Comparison of ENCODE assay signal across 9 mouse cellular contexts in the genomic region with DNA sequence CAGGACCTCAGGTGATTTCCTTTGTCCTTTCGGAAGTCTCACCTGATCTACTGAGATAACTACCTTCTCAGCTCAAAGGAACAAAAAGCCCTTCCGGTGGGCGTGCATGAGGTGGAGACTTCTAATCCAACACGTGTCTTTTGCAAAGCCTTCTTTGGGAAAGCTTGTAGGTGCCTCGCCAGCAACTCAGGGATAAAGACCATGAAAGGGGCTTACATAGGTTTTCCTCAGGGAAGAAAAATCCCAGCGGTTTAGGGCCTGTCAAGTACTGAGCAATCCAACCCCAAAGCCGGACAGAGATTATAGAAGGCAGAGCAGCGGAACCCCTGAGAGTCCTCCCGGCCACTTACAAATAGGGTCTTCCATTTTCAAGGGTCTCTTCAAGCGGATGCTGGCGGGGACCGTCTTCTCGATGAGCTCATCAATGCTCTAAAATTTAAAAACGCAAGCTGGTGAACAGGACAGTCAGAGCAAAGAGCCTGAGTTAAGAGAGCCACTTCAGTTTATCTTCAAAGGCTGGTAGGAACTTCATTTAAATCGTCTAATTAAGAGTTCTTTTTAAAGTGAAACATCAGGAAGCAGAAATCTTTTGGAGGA. TPM values are rescaled to one million over a fixed set of nuclear protein-coding genes. Genes with fewer than 3 reads are reported as not detected.
DNase-seq lines count a peak whose midpoint lies in the region; ATAC-seq lines count a peak whose summit lies in the region.
"Had no signal": no experiment of that assay in that cellular context is flagged by ENCODE, and none has a peak within 500 bp of the region (broad histone marks: within the 10 kb centered on the region; RNA-seq: fewer than 3 reads in every experiment).

No protein-coding gene starts in this region.

- no peak overlapping the region for H3K27ac ChIP-seq in heart, embryonic 12.5 days (ENCODE audit: poor library complexity, severe bottlenecking)
- H3K27ac ChIP-seq in intestine, embryonic 15.5 days = no peak overlapping the region
- H3K27ac ChIP-seq in midbrain, embryonic 15.5 days = no peak overlapping the region

- H3K4me1 ChIP-seq in heart, embryonic 12.5 days (replicated peaks) = peaks cover 10% of the 10 kb centered on the region
- peaks cover 5% of the 10 kb centered on the region; the same call in 1 of the 2 replicates for H3K4me1 ChIP-seq in intestine, embryonic 15.5 days (replicated peaks)
- H3K4me1 ChIP-seq in midbrain, embryonic 15.5 days = peaks cover 15% of the 10 kb centered on the region

- no peaks in the 10 kb centered on the region for H3K36me3 ChIP-seq in heart, embryonic 12.5 days
- no peaks in the 10 kb centered on the region for H3K36me3 ChIP-seq in intestine, embryonic 15.5 days
- H3K36me3 ChIP-seq in midbrain, embryonic 15.5 days (replicated peaks) = no peaks in the 10 kb centered on the region

- no peak for DNase-seq in heart, adult 9 months (ENCODE audit: low spot score in 2 of 2)
- peak; percentile 58 for DNase-seq in embryo, embryonic 10.5 days (ENCODE audit: low spot score)
- DNase-seq in spleen, postnatal 4 days (ENCODE audit: low spot score in 2 of 2) = no peak
- DNase-seq in gastrocnemius, postnatal 10 days = no peak
- no peak for DNase-seq in right cerebral cortex, adult 18-20 months
- DNase-seq: cerebellum, adult 11-12 months had no signal

- H3K4me3 ChIP-seq in heart, embryonic 12.5 days = peak overlapping the region; percentile 76
- H3K4me3 ChIP-seq in intestine, embryonic 15.5 days (replicated peaks) = peak overlapping the region; percentile 50
- H3K4me3 ChIP-seq in midbrain, embryonic 15.5 days = peak overlapping the region; percentile 56

- H3K4me2 ChIP-seq in heart, embryonic 12.5 days = peak overlapping the region; percentile 100
- H3K4me2 ChIP-seq in intestine, embryonic 15.5 days (replicated peaks) = peak overlapping the region; percentile 97
- H3K4me2 ChIP-seq in midbrain, embryonic 15.5 days = peak overlapping the region; percentile 99

- no peak for ATAC-seq in heart, embryonic 12.5 days (ENCODE audit: insufficient number of reproducible peaks, low FRiP score)
- no peak for ATAC-seq in intestine, embryonic 15.5 days
- ATAC-seq in midbrain, embryonic 15.5 days (replicated peaks) = no peak; the same call in 1 of the 2 replicates

- peak overlapping the region; percentile 72 for H3K9ac ChIP-seq in heart, embryonic 12.5 days
- no peak overlapping the region for H3K9ac ChIP-seq in intestine, embryonic 15.5 days
- peak overlapping the region; percentile 54; the same call in 1 of the 2 replicates for H3K9ac ChIP-seq in midbrain, embryonic 15.5 days

- peaks cover 29% of the 10 kb centered on the region for H3K27me3 ChIP-seq in heart, embryonic 12.5 days (replicated peaks)
- H3K27me3 ChIP-seq in intestine, embryonic 15.5 days (replicated peaks) = peaks cover 20% of the 10 kb centered on the region; the same call in 1 of the 2 replicates
- peaks cover 7% of the 10 kb centered on the region; the same call in 1 of the 2 replicates for H3K27me3 ChIP-seq in midbrain, embryonic 15.5 days (replicated peaks)

- H3K9me3 ChIP-seq in heart, embryonic 12.5 days (replicated peaks) = peaks cover 7% of the 10 kb centered on the region; the same call in 1 of the 2 replicates
- no peaks in the 10 kb centered on the region for H3K9me3 ChIP-seq in intestine, embryonic 15.5 days
- no peaks in the 10 kb centered on the region for H3K9me3 ChIP-seq in midbrain, embryonic 15.5 days

- 4% methylated on average over 15 of the region's 15 CpGs for WGBS in heart, embryonic 12.5 days
- 9% methylated on average over 15 of the region's 15 CpGs for WGBS in intestine, embryonic 15.5 days
- WGBS in midbrain, embryonic 15.5 days = 3% methylated on average over 15 of the region's 15 CpGs

RNA-seq across cellular contexts. Expression of a gene that starts 1.1 kb away (rescaled TPM):
- 4.7 and 4.9 TPM in 2 replicates for polyA plus RNA-seq in heart, embryonic 12.5 days (2016; fragmentation: Nextera tagmentation; extraction: Ambion mirVana)
- 1.8 TPM in 2 replicates for polyA plus RNA-seq in intestine, embryonic 15.5 days (2015; fragmentation: Nextera tagmentation; extraction: Ambion mirVana)
- polyA plus RNA-seq in midbrain, embryonic 15.5 days (2015; fragmentation: Nextera tagmentation; extraction: Ambion mirVana) = 6.6 and 7.7 TPM in 2 replicates
- under 1 TPM; 0.16 to 0.34 TPM for total RNA-seq in gastrocnemius, postnatal 10 days (2021)

RNA-seq across cellular contexts. Expression of a gene that starts 58.6 kb away (rescaled TPM):
- polyA plus RNA-seq in heart, embryonic 12.5 days (2016; fragmentation: Nextera tagmentation; extraction: Ambion mirVana) = not detected in 2 replicates
- 0.13 and 0.25 TPM in 2 replicates for polyA plus RNA-seq in intestine, embryonic 15.5 days (2015; fragmentation: Nextera tagmentation; extraction: Ambion mirVana)
- polyA plus RNA-seq in midbrain, embryonic 15.5 days (2015; fragmentation: Nextera tagmentation; extraction: Ambion mirVana) = not detected in 2 replicates
- not detected for total RNA-seq in gastrocnemius, postnatal 10 days (2021)
